Mouse (Mus musculus) retina, adult 2 months (tissue): ENCODE data around the gene Spata31d1b.
"Not testable (repeated sequence)": the region's sequence is repeated elsewhere in the genome, so short reads cannot be mapped to it uniquely, and the experiment has no call there.

Source experiments
- DNase-seq: peaks from one replicate; pipeline ENCODE4 v3.0.0-alpha.2; 2012; ENCODE audit warnings: low read depth, low spot score

The Spata31d1b gene

DNA sequence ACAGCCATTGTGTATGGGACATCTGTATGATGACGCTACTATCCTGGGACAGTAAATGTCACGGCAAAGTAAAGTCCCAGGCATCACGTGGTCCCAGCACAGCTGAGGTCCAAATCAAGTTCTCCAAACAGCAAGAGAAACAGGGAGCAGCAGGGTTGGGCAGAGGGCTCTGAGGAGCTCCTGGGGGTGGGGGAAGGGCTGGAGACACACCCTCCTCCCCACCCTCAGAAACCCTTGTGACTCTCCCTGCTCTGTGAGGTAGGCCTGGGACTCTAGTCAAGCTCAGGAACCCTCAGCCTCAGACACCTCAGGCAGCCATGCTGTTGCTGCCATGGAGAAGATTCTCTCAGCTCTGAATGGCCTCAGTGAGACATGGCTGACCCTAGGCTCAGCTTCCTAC is at the start of gene Spata31d1b:
Spata31d1b (plus strand) TSS at position 301 of the 400 bp plus-strand sequence.
- not testable (repeated sequence) for DNase-seq

DNA sequence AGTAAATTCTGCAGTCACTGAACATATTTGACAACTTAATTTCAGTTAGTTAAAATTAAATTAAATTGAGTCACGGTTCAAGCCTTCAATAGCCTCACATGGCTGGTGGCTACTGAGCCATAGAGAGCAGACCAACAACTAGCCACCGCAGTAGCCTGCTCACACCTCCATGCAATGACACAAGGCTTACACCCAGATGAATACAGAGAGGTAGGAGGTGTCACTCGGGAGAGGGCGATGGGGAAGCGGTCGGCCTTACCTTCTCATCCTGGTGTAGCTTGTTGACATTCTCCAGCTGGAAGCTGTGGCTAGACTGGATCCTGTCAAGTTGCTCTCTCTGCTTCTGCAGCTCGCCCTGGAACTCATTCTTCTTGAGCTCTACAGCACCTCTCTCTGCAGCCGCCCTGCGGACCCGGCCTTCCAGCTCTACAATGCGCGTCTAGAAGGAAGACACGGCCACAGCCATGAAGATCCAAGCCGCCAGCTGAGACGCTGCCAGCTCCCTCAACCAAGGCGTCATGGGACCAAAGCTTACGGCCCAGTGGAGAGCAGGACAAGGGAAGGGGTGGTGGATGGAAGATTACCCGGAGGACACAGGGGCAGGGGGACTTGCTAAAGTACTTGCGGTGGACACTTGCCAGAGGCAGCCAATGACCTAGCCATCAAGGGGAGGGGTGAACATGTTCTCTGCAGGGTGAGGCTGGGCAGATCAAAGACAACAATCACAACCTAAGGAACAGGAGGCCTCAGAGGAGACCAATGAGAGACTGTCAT is 48.0 kb upstream of the Spata31d1b start:
- no peak for DNase-seq

DNA sequence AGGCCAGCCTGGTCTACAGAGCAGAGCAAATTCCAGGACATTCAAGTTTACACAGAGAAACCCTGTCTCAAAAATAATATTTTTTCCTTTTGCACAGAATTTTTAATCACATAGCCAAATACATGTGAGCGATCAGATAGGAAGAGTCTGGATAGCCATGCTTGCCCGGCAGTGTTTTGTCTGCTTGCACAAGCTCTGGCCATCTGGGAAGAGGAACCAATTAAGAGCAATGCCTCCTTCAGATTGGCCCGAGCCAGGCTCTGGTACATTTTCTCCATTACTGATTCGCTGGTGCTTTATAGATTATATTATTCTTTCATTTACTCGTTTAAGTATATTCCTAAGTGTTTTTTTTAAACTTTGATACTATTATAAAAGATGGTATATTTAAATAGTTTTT is 44.3 kb upstream of the Spata31d1b start:
- no peak for DNase-seq

DNA sequence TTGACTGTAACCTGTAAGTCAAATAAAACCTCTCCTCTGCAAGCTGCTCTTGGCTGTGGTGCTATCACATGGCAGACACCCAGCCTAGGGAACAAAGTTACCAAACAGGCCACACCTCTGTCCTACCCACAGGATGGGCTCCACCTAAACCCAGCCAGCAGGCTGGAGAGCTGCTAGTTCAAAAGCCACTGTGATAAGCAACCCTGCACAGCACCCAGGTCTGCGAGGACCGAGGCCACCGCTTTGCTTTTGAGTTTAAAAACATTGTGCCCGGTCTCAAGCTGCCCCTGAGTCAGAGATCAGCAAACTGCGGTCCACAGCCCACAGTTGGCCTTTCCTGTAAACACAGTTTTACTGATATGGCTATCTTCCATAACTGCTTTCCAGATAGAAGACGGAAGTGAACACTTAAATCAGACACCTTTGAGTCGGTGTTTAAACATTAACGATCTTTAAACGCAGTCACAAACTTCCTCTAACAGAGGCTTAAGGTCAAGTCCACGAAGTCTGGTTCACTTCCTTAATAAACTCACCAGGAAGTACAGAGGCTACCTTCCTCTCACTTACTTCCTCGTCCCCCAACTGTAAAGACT is 43.5 kb upstream of the Spata31d1b start:
- no peak for DNase-seq

DNA sequence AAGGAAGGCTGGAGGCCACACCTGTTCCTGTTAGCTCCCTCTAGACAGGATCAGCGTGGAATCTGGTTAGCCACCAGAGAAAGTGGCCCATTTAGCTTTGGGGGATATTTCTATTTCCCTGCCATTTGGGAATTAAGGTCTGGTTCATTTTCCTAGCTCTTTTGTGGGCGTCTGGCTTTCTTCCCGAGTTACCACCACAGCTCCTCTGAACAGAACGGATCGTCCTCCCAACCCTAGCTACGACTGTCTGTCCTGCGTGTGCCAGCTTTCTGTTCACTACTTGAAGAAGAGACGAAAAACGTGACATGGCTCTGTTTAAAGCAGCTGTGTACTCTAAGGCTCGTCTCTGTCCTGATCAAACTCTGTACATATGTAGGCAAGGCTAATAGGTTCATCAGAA is 42.1 kb upstream of the Spata31d1b start:
- no peak for DNase-seq

DNA sequence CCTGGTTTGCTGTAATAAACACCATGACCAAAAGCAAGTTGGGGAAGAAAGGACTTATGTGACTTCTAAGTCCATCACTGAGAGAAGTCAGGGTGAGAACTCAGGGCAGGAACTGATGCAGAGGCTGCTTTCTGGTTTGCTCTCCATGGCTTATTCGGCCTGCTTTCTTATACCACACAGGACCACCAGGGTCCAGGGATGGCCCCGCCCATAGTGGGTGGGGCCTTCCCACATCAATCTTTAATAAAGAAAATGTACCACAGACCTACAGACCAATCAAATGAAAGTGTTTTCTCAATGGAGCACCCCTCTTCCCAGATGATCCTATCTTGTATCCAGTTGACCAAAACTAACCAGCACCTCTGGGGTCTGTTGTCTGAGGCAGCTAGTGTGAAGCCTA is 40.6 kb upstream of the Spata31d1b start:
- DNase-seq, result no peak

DNA sequence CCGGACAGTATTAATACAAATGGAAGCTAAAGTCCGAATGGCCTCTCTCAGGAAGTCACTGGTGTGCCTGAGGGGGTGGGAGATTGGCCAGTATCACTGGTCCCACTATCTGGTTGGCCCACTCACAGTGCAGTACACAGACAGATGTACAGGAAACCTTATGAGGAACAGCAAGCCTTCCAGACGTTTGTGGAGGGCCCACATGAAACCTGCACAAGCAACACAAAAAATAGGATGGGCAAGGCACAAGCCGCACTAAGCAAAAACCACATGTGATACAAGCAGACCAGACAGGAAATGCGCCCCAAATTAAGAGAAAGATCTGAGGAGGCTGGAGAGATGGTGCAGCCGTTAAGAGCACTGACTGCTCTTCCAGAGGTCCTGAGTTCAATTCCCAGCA is 39.8 kb upstream of the Spata31d1b start:
- DNase-seq, result no peak

DNA sequence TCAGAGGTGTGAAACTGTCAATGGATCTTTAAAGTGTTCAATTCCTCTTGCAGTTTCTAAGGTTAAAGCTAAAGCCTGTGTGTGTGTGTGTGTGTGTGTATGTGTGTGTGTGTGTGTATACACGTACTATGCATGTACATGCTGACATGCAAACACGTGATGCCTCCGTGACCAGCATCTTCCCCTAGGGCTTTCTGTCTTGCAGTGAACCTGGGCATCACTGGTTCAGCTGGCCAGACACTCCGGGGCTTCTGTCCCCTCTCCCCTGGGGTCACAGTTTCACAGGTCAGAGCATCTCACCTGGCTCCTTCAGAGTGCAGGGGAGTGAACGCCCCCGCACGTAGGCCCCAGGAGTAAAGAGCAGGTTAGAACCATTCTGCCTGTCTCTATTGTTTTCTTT is 38.5 kb upstream of the Spata31d1b start:
- no peak for DNase-seq

DNA sequence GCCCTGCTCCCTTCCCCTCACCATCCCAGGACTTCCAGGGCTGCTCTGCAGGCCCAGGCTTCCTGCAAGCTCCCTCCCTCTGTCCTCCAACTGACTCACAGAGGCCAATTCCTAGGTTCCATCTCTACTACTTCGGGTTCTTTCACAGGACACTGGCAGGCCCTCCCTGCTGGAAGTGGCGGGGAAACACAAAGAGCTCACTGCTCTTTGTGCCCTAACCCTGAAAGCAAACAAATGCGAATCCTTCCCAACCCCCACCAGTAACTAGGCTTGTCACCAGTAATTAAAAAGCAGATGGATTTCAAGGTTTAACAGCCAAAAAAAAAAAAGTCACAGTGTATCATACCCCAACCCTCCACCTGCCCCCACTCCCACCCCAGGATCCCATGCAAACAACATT is 37.9 kb upstream of the Spata31d1b start:
- no peak for DNase-seq

DNA sequence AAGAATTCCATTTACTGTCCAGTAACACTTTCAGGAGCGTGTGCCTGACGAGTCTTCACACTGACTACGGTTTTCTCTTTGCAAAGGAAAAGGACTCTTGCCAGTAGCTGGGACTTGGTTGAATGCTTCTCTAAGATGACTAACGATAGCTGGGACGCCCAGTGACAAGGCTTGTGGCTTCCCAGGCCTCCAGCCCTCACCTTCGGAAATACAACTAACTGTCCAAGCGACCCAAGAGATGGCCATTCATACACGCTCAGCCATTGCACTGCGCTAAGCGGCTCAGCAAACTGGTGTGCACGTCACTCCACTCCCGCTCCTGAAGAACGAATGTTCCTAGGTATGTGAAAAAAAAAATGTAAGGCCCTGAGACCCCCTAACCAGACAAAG is 37.3 kb upstream of the Spata31d1b start:
- no peak for DNase-seq

DNA sequence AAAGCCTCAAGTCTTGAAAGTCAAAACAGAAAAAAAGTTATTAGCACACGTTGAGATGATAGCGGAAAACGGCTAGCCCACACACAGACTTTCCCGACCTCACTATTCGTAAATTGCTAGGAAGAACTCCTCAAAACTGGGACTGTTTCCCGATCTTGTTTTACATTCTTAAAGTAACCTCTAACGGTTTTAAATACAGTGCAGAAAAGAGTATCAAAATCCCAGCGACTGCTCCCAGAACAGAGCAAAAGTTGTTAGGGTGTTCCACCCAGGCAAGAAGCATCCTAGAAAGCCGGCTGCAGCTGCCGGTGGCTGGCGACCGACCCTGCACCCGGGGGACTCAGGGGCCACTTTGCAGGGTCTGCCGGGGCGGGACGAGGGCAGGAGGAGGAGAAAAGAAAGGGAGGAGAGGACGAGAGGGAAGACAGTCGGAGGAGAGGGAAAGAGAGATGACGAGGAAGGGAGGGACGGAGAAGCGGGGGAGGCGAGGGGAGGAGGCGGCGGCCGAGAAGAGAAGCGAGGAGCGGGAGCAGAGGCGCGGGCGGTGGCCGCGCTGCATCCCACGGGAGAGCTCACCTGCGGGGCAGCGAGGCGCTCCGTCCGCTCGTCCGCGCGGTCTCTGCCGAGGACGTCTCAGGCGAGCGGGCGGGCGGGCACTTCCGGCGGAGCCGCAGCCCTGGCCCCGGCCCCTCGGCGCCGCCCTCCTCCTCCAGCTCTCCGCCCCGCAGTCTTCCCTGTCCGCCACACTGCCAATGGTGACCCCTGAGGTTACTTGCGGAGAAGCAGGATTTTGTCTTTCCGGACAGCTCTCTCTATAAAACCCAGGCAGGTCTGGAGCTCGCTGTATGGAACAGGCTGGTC is 36.7 kb upstream of the Spata31d1b start, which contains the start of gene Golm1:
Golm1 (minus strand) TSS at position 661 of the 861 bp plus-strand sequence.
- no peak for DNase-seq

DNA sequence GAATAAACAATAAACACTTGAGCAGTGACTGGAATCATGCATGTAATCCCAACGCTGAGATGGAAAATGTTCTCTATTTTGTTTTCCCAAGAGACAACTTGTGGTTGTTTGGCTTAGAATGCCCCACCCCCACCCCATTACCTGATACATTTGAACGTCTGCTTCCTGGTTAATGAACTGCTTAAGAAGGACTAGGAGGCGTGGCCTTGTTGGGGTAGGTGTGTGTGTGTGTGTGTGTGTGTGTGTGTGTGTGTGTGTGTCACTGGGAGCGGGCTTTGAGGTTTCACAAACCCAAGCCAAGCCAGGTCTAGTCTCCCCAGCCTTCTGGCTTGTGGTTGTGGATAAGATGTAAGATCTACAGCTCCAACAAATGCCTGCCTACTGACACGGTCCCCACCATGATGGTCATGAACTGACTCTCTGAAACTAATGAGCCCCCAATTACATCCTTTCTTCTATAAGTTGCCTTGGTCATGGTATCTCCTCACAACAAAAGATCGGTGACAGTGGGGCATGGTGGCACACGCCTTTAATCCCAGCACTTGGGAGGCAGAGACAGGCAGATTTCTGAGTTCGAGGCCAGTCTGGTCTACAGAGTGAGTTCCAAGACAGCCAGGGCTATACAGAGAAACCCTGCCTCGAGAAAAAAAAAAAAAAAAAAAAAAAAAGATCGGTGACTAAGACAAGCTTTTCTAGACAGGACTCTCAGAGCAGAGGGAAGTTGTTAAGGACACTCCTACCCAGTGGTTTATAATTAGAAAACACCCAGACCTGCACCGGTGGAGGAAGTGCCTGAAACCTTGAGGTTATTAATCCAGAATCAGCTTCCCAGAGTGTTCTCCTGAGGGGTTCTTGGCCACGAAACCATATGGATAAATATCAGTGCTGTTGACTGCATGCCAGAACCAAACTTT is 35.5 kb upstream of the Spata31d1b start:
- no peak for DNase-seq

DNA sequence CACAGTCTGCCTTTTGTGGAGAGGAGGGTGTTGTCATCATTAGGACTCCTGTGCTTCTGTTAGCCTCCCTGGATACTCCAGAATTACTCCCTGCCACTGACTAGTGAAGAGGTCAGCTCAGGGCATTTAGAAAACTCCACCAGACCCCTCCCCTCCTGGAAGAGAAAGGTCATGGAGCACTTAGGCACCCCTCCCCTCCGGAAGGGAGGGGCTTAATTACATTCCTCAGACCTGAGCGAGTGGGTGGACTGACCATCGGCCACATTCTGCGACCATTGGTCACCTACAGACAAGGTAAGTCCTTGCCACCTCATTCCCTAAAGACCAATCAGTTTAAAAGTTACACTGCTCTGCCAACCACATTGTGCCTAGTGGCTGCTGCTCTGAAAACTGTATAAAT is 32.8 kb upstream of the Spata31d1b start:
- no peak for DNase-seq

DNA sequence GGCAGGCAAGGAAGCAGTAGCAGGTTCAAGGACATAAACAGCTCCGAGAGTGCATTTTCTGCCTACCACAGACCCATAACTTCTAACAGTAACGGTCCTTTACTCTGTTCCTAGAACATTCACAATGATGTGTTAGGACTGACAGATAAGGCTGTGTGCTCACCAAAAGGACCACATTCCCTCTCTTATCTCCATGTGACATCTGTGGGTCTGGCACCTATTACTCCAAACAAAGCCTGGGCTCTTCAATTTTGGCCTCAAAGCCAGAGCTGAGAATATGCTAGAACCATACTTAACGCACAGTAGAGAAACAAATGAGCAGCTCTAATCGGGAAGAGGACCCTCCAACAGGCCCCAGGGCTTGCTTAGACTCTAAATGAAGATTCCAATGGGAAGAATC is 32.2 kb upstream of the Spata31d1b start:
- DNase-seq, result no peak

DNA sequence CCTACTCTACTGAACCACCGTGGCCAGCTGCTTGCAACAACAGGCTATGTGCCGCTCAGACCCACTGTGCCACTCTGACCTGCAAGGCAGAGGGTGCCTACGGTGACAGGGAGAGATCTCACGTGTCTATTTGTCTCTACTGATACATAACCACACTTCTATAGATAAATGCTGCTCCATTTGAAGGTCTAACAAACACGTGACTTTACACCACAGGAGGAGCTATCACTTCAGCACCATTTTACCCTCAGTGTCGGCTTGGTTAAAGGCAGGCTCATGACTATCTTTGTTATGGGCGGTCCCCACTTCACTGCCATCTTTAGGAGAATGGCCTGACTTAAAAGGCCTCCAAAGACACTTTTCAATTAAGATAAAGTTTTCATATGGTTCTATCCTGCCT is 29.5 kb upstream of the Spata31d1b start:
- DNase-seq, result no peak

DNA sequence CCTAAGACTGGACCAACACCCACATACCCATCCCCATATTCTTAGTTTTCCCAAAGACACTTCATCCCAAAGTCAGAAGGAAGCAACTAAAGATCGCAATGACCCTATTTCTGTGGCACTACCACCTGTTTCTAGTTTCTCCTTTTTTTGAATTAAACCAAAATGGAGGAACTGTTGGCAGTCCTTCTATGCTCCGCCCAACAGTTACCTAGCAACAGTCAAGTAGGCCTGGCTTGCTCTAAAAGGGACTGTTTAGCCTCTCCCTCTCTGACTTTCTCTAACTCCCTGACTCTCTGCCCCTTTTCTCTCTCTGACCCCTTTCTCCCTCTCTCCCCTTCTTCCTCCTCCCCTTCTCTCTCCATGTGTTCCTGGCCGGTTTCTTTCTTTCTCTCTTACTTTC is 26.8 kb upstream of the Spata31d1b start:
- DNase-seq, result no peak

DNA sequence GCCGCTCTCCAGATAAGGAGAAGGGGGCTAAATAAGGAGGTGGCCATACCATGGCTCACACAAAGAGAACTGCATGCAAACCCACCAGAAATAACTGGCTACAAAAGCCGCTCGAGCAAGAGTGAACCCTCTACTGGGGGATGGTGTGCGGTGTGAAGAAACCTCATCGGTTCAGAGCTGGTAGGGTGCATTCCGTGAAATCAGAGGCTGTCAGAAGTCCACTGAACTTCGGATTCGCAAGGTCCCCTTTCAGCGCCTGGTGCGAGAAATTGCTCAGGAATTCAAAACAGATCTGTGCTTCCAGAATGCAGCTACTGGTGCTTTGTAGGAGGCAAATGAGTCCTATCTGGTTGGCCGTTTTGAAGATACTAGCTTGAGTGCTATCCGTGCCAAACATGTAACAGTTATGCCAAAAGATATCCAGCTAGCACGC is 23.7 kb upstream of the Spata31d1b start:
- DNase-seq, result no peak

DNA sequence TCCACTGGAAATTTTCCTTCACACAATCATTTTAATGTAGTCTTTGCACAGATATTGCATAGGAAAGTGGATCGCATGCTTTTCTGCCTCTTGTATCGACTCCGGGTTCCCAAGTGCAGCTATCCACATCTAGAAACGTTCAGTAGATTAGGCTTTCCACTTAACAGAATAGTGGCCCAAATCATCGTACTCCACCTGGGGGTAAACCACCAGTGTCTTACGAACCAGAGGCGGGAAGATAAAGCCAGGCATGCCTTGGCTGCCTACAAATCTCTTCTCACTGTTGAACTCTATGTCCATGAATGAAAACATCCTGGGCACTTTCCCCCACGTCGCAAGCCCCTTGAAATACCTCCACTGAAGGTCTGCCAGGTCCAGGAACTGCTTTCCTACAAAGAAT is 22.8 kb upstream of the Spata31d1b start:
- no peak for DNase-seq

DNA sequence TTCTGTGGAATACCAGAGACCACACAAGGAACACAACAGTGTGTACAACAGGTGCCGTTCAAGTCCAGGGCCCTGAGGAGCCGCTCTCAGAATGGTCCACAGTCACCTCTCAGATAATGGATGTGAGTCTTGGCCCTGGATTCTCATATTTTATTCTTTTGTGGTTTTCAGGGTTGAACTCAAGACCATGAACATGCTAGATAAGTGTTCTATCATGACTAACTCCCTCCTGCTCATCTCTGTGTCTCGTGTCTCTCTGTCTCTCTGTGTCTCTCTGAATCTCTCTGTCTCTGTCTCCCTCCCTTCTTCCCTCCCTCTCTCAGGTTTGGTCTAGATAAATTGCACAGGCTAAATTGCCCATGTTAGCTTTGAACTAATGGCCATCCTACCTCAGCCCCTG is 22.2 kb upstream of the Spata31d1b start:
- no peak for DNase-seq

DNA sequence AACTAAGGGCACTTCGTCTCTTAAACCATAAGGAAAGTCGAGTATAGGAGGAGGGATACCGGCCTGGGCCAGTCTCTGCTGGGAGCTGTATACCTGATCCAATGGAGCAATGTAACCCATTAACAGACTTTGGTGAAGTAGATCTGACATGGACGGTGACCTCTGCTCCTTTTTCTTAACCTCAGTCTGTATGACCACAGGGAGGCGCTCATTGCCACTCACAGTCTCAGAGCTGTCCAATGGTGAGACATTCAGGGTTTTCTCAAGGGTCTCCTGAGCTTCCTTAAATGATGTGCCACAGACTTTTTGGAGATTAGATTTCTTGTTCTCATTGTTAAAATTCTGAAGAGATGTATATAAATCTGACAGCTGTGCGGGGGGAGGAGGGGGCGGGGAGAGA is 21.5 kb upstream of the Spata31d1b start:
- DNase-seq, result no peak

DNA sequence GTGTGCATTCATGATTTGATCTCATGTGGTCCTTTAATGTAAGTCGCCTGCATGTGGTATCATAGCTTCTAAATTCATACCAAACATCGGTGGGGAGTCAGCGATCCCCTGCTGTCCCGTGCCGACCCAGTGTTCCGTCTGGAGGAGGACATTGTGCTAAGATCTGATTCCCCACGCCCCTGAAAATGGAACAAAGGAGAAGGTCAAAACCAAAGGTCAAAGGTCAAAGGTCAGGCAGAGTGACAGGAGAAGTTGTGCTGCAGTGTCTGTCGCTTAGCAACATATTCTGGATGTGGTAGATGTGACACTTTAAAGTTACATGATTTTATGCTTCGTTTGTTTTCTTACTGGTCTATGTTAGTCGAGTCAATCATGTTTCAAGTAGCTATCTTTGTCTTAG is 20.6 kb upstream of the Spata31d1b start:
- DNase-seq, result no peak
